Mouse (Mus musculus): ENCODE data around the gene Kcnd2. TPM values are rescaled to one million over a fixed set of nuclear protein-coding genes. Genes with fewer than 3 reads are reported as not detected.

The Kcnd2 gene
- total and polyA plus RNA-seq, 3 experiments, result not detected

- in situ Hi-C loops (cut with MboI; ENCODE audit: low pct_ligation_motif_present, low pct_unique_long_range_greater_than_20kb, low sequenced_read_pairs), result no loop called here
- TF ChIP-seq USF2 (conservative IDR thresholded peaks at IDR 0.05; ENCODE audit: low read depth, low read length) (no peak), ZC3H11A (IDR thresholded peaks at IDR 0.05; ENCODE audit: low read depth, low read length) (no peak), GABPA (IDR thresholded peaks at IDR 0.05; ENCODE audit: insufficient replicate concordance, low read depth, low read length) (no peak), JUND (conservative IDR thresholded peaks at IDR 0.05; ENCODE audit: low read depth, low read length) (no peak), RCOR1 (conservative IDR thresholded peaks at IDR 0.05; ENCODE audit: low read depth, low read length) (no peak), ETS1 (conservative IDR thresholded peaks at IDR 0.05; ENCODE audit: low read depth, low read length) (no peak), MXI1 (IDR thresholded peaks at IDR 0.05; ENCODE audit: low read depth, low read length) (no peak), UBTF (IDR thresholded peaks at IDR 0.05; ENCODE audit: low read depth, low read length) (no peak), MAFK (IDR thresholded peaks at IDR 0.05; ENCODE audit: insufficient replicate concordance, low read length) (no peak), MAX (IDR thresholded peaks at IDR 0.05; ENCODE audit: low read length) (no peak), TBP (conservative IDR thresholded peaks at IDR 0.05; ENCODE audit: low read depth, low read length) (no peak), HCFC1 (IDR thresholded peaks at IDR 0.05; ENCODE audit: low read depth, low read length) (no peak), ZKSCAN1 (IDR thresholded peaks at IDR 0.05; ENCODE audit: borderline replicate concordance, low read depth, low read length) (no peak), RAD21 (IDR thresholded peaks at IDR 0.05; ENCODE audit: low read depth, low read length) (no peak), NELFE (IDR thresholded peaks at IDR 0.05; ENCODE audit: low read depth, low read length) (no peak), IRF4 (IDR thresholded peaks at IDR 0.05; ENCODE audit: low read depth, low read length) (no peak), MYC (IDR thresholded peaks at IDR 0.05; ENCODE audit: low read depth, low read length) (no peak), SMC3 (IDR thresholded peaks at IDR 0.05; ENCODE audit: low read depth, low read length) (no peak), MEF2A (IDR thresholded peaks at IDR 0.05; ENCODE audit: borderline replicate concordance, low read depth, low read length) (no peak), E2F4 (IDR thresholded peaks at IDR 0.05; ENCODE audit: insufficient replicate concordance, low read depth, low read length) (no peak)
Observed at GRCm38 (mm10) chr6:21767787-21768221, 552.5 kb downstream of the Kcnd2 start.

DNA sequence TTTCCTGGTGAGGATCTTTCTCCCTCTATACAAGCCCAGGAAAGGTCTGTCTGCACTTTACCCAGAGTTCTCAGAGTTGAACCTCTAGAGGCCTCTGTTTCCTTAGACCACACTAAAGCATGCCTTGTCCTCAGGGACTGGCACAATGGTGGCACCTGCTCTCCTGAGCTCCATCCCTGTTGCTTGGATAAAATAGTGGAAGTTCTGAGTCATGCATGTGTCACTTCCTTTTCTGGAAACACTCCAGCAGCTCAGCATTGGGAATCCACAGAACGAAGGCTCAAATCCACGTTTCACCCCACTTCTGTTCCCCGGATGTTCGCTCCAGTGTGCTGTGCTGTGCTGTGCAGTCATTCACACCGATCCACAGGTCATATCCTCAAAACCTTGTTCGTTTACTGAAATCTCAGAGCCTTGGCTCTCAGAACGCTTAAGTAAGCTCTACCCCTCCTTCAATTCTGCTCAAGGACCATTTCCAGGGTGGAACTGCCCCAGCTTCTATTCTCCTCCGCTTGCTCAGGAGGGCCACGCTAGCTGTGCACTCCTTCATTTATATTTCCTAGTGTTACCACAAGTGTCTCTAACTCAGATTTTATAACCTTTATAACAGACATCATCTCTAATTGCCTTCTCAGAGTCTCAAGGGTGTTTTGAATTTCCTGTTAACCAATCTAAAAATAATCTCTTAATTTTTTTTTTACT is 553.6 kb downstream of the Kcnd2 start:
- Histone ChIP-seq H3K4me3 (replicated peaks in 1 of 3; ENCODE audit: low read depth in 2 of 3, low read length in 2 of 3, poor library complexity in 1 of 3) (no peak overlapping the region), H3K9me3 (replicated peaks; ENCODE audit: low read length) (no peaks in the 10 kb centered on the region), H3K27me3 (replicated peaks) (no peaks in the 10 kb centered on the region), H3K27ac (ENCODE audit: insufficient read depth, low read depth) (no peak overlapping the region), H3K4me2 (ENCODE audit: insufficient read depth, low read depth, poor library complexity, severe bottlenecking) (no peak overlapping the region), H3K36me3 (replicated peaks in 1 of 2; ENCODE audit: control insufficient read depth in 1 of 2, insufficient read depth in 1 of 2, low read length in 1 of 2) (no peaks in the 10 kb centered on the region), H3K9ac (ENCODE audit: insufficient read depth, low read depth) (no peak overlapping the region), H3K79me2 (replicated peaks; ENCODE audit: control insufficient read depth, extremely low read depth, insufficient read depth, poor library complexity, severe bottlenecking) (no peaks in the 10 kb centered on the region), H3K4me1 (ENCODE audit: control insufficient read depth in 1 of 2, insufficient read depth in 2 of 2) (no peaks in the 10 kb centered on the region)
- DNase-seq (ENCODE audit: extremely low read depth), result no peak
- in situ Hi-C loops (cut with MboI; ENCODE audit: low pct_ligation_motif_present, low pct_unique_long_range_greater_than_20kb, low sequenced_read_pairs), result no loop called here
- TF ChIP-seq ELF1 (IDR thresholded peaks at IDR 0.05; ENCODE audit: low read depth, low read length), result no peak
- no peak for TF ChIP-seq MYC (IDR thresholded peaks at IDR 0.05; ENCODE audit: low read depth, low read length)
- no peak for TF ChIP-seq JUN (IDR thresholded peaks at IDR 0.05; ENCODE audit: insufficient read depth, low read depth, low read length)
- no peak for TF ChIP-seq NELFE (IDR thresholded peaks at IDR 0.05; ENCODE audit: low read depth, low read length)
- no peak for TF ChIP-seq E2F4 (IDR thresholded peaks at IDR 0.05; ENCODE audit: insufficient replicate concordance, low read depth, low read length)
- no peak for TF ChIP-seq ETS1 (conservative IDR thresholded peaks at IDR 0.05; ENCODE audit: low read depth, low read length)
- TF ChIP-seq NRF1 (IDR thresholded peaks at IDR 0.05; ENCODE audit: low read depth, low read length), result no peak
- TF ChIP-seq USF1 (IDR thresholded peaks at IDR 0.05; ENCODE audit: low read depth, low read length), result no peak
- no peak for TF ChIP-seq MAX (IDR thresholded peaks at IDR 0.05; ENCODE audit: low read length)
- no peak for TF ChIP-seq BHLHE40 (IDR thresholded peaks at IDR 0.05; ENCODE audit: low read depth, low read length)
- no peak for TF ChIP-seq MEF2A (IDR thresholded peaks at IDR 0.05; ENCODE audit: borderline replicate concordance, low read depth, low read length)
- dilution Hi-C loops (cut with MboI; ENCODE audit: extremely low pct_ligation_motif_present, extremely low pct_unique_long_range_greater_than_20kb, low sequenced_read_pairs), result no loop called here

More at GRCm38 (mm10) chr6:21767787-21768221, 552.5 kb downstream of the Kcnd2 start:
- Histone ChIP-seq H3K27me3 (replicated peaks) (no peaks in the 10 kb centered on the region), H3K4me2 (ENCODE audit: insufficient read depth, low read depth, poor library complexity, severe bottlenecking) (no peak overlapping the region), H3K36me3 (replicated peaks in 1 of 2; ENCODE audit: control insufficient read depth in 1 of 2, insufficient read depth in 1 of 2, low read length in 1 of 2) (no peaks in the 10 kb centered on the region), H3K79me2 (replicated peaks; ENCODE audit: control insufficient read depth, extremely low read depth, insufficient read depth, poor library complexity, severe bottlenecking) (no peaks in the 10 kb centered on the region), H3K4me3 (replicated peaks in 1 of 3; ENCODE audit: low read depth in 2 of 3, low read length in 2 of 3, poor library complexity in 1 of 3) (no peak overlapping the region), H3K9me3 (replicated peaks; ENCODE audit: low read length) (no peaks in the 10 kb centered on the region), H3K27ac (ENCODE audit: insufficient read depth, low read depth) (no peak overlapping the region), H3K9ac (ENCODE audit: insufficient read depth, low read depth) (no peak overlapping the region), H3K4me1 (ENCODE audit: control insufficient read depth in 1 of 2, insufficient read depth in 2 of 2) (no peaks in the 10 kb centered on the region)
- no peak for DNase-seq (ENCODE audit: extremely low read depth)
- dilution Hi-C loops (cut with MboI; ENCODE audit: extremely low pct_ligation_motif_present, extremely low pct_unique_long_range_greater_than_20kb, low sequenced_read_pairs), result no loop called here

Measured in CH12.LX (cell line).